Mouse (Mus musculus) natural killer cell, adult 2 months (primary cell): Measurements from ENCODE around the gene Nit1.
A peak's percentile ranks its signal among the peaks of the same experiment; 100 is the strongest.
"Not testable (repeated sequence)": the region's sequence is repeated elsewhere in the genome, so short reads cannot be mapped to it uniquely, and the experiment has no call there.

Source experiments
- DNase-seq, 2 experiments: peaks; one replicate each; pipeline ENCODE4 v3.0.0; 2022; ENCODE audit warnings: low spot score in 2 of 2

The Nit1 gene

DNA sequence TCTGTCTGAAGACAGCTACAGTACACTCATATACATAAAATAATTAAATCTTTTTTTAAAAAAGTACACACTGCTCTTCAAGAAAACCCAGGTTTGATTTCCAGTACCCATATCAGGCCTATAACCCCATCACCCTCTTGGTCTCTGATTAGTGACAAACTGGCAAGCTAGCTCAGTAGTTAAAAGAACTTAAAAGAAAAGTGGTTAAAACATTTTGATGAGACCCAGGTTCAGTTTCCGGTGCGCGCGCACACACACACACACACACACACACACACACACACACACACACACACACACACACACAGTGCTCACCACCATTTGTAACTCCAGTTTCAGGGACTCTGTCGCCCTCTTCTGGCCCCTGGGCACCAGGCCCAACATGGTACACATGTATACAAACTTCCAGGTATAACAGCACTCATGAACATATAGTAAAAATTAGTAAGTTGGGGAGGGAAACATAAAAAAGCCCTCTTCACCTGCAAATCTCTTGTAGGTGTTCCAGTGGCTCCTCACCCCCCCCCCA is 10.4 kb upstream of the Nit1 start:
- DNase-seq, result peak; percentile 51 to 63

DNA sequence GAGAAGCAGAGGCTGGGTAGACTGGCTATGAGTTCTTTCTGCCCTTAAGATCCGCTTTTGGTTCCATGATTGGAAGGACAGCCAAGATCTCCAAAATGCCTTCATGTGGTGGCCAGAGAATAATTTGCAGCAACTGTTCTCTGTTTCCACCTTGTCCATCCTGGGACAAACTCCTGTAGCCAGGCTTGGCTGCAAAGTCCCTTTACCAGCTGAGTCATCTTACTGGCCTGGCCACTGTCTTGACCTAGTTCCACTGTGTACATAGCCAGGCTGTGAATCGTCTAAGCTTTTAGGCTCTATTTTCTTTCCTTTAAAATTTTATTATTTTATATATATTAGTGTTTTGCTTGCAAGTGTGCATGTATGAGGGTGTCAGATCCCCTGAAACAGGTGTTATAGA is 3.8 kb upstream of the Nit1 start:
- no peak for DNase-seq

DNA sequence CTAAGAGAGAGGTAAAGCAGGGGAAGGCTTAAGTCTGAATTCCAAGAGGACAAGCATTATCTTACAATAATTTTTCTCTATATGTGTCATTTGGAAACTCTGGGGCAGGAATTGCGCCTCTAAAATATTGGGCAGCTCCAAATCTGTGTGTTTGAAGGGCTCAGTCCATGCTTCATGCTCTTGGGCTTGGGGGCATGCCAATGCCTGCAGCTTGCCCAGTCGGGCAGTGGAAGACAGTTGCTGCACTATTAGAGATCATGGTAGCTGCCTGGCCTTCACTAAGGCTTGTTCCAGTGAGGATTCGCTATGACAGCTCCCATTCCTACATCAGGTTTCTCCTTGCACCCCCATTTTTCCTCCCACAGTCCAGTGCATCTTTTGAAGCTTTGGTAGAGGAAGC is 3.2 kb upstream of the Nit1 start:
- no peak for DNase-seq

DNA sequence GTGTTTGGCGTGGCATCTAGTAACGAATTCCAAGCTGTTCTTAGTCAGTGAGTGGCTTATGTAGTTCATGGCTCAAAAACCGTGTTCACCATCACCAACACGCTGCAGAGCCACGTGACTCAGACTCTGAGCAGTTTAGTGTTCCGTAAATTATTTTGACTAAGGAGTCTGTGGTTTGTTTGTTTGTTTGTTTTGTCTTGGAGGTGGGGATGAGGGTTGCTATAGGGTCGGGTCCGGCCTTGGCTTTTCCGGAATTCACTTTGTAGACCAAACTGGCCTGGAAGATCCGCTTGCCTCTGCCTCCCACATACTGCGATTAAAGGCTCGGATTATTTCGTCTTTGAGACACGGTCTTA is 627 bp upstream of the Nit1 start:
- DNase-seq, result no peak

DNA sequence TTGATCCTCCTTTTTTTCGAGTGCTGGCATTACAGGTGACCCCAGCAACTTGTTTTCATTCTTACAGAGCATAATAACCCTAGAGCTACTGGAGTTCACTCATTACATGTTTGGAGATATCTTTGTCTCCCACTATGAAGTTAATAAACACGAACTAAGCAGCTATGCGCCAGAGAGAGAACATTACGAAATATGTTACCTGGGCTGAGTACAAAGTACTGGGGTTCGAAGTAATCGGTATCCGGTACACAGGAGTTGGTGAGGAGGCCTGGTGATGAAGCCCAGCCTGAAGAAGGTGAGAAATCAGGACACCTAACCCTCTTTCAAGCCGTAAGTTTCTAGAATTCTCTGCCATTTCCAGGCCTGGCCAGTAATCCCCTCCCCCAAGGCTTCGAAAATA is 731 bp downstream of the Nit1 start:
- no peak for DNase-seq

DNA sequence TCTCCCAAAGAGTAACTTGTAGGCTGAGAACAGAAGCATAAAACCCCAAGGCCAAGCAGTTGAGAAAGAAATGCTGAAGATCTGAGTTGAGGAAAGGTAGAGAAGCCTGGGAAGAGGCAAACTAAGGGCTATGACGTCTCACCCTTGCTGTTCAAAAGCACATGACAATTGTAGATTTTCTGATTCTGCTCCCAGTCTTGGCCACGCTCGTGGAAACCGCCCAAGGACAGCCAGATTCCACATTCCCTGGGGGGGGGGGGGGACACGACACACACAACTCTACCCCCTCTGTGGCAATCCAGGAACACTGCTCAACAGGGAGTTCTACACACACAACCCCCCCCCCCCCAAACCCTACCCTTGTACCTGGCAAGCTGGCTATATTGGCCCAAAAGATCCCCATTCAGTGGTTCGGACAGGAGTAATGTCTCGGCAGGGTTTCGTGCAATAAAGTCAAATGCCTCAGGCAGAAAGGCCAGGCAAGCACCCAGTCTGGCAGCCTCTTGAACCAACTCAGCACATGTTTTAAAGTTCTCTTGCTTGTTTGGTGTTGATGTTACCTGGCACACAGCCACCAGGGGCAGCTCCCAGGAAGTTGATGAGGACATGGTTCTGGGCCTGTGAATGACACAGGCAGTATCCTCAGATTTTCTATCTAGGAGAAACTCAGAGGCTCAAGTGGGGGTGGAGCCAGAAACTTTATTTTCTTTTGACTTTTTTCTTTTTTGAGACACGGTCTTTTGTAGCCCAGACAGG is 1.3 kb downstream of the Nit1 start:
- DNase-seq, result no peak

DNA sequence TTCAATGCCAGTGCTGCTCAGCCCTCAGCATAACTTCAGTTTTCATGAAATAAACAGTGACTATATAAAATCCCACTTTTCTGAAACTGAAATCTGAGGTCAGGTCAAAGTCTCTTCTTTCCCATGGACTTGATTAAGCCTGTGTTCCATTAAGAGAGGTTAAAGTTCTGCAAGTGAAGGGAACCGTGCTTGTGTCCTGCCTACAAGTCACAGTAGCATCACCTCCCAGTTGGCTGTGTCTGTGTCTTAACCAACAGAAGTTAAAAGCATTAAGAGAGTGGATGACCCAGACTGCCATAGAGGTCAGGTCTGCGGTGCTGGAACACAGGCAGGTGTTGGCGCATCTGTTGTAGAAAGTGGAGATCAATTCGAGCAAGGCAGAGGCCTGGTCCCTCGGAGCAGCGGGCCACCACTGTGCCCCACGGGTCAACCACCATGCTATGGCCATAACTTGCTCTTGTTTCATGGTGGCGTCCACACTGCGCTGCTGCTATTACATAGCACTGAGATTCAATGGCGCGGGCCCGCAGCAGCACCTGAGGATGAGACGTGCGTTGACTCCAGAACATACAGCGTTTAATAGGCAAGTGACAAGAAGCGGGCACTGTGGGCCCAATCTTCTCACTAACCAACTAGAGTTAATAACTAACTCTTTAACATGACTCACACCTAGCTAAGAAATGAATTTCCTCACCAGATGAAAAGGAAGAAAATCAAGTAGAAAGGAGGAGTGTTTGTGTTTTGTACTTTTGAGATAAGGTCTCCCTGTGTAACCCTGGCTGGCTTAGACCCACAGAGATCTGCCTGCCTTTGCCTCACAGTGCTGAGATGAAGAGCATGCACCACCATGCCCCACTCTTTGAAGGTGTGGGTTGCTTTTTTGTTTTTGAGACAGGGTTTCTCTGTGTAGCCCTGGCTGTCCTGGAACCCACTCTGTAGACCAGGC is 2.9 kb downstream of the Nit1 start:
- DNase-seq, result no peak

DNA sequence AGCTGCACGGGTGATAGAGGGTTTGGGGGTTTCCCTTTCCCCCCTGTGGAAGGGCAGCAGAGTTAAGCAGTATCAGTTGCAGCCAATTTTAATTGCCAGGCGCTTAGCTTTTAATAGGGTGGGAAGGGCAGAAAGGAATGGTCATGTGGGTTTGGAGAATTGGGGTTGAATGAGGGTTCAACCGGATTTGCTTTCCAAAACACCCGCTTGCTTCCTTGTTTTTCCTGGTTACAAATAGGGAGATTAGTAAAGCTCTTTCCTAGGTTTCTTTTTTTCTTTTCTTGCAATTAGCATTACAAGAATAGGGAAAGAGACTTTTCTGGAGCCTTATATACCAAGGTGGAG is 15.3 kb downstream of the Nit1 start:
- peak in 1 of 2 experiments; percentile 26 for DNase-seq

DNA sequence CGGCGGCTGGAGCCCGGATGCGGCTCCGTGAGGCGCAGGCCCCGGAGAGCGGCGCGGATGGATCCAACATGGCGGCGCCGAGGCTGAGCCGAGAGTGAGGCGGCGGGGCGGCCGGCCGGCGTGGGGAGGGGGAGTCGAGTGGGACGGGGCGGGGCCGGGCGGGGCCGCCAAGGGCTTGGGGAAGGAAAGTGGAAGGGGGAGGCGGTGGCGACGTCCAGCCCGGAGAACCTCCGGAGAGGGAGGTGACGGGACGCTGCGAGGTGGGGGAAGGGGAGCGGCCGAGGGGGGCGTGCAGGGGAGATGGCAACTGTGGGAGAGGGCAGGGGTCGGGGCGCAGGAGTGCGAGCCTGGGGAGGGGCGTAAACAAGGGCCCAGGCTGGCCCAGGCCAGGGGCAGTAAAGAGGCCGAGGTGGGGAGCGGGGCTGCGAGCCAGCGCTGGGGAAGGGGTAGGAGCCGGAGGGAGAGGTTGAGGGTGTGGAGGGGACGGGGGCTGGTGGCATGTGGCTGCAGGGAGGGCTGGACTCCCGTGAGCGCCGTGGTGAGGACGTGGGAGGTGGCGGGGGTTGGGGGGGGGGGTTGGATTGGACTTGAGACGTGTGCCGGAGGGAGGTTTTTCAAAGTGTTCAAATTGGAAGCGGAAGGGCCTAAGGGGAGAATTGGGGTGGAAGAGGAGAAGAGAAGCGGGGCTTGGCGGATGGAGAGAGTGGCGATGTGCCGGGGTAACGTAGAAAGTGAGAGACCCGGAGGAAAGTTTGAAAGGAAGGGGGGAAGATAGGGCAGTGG is 15.8 kb downstream of the Nit1 start:
- DNase-seq, result peak; percentile 13 to 21

DNA sequence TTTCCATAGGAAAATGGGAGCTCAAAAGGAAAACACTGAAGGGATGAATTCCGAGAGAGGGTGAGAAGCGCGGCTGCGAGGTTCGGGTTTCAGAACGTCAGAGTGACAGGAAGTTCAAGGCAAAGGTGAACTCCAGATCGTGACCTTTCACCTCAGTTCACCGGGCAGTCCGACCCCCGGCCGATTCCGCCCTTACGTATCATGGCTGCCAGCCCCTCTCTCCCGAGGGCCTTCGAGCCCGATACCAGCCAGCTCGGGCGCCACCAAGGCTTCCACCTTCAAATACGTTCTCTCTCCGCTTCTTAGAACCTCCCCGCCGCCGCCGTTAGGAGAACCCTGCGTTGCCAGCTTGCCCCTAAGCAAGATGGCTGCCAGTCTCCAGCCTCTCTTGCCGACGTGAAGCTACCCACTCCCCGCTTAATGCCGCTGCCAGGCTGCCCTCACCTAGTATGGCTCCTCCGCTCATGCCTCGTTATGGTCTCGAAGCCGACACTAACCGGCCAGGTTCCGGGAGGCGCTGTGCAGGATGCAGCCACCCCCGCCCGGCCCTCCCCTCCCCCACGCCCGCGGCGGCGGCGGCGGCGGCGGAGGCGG is 16.5 kb downstream of the Nit1 start, which contains the start of gene Dedd:
TSS of gene Dedd (plus strand) at position 307 of the 594 bp plus-strand sequence.
- peak; percentile 90 to 92 for DNase-seq

DNA sequence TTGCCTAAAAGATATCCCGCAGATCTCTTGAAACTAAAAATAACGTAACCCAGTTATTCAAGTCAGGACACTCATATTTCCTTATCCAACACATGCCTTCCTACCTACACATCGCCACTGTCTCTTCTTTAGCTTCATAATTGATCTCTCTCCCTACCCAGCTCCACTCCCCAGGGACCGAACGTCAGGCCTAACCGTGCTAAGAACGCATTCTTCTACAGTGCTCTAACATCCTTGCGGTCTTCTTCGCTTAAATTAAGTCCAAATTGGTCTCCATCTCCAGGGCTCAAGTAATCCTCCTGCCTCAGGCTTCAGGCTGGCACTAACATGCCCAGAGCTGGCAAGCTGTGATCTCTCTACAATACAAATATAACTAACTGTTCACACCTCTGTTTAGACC is 17.2 kb downstream of the Nit1 start:
- DNase-seq, result no peak

DNA sequence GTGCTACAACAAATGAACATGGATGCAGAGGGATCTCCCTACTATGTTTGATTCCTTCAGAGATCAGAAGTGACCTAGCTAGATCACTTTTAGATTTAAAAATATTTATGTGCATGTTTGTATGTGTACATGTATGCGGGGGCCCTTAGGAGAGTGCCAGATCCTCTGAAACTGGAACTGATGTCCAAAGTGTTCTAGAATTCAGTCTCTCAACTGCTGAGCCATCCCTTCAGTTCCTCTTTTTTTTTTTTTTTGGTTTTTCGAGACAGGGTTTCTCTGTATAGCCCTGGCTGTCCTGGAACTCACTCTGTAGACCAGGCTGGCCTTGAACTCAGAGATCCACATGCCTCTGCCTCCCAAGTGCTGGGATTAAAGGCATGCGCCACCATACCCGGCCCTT is 18.9 kb downstream of the Nit1 start:
- DNase-seq, result not testable (repeated sequence)

DNA sequence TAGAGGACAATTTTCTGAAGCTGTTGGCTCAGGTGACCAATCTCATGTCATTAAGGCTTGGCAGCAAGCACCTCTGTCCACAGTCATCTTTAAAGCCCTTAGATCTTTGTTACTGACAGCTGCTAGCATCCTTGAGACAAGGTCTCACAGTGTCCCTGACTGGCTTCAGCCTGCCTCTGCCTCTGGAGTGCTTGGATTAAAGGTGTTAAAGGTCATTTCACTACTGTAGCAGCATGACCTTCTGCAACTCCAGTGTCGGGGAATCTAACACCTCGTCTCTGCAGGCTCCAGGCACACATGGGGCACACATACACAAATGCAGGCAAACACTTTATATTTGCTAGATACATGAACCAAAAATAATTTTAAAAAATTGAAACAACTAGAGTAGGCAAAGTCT is 19.9 kb downstream of the Nit1 start:
- no peak for DNase-seq

DNA sequence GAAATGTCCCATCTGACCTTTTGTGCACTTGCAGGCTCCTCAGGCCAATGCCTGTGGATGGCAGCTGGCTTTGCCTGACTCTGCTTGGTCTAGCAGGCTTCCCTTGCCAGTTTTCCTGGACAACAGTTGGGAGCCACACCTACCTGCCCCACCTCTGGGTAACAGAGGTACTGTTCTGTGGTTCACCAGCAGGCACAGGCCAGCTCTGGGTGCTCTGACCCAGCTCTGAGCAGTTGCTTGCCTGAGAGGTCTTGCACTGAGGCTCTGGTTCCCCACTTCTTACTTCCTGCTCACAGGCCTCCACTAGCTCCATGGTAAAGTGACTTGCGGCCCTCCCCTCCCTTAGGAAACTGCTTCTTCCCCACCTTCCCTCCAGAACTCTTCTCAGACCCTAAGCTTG is 23.4 kb downstream of the Nit1 start:
- DNase-seq, result no peak

DNA sequence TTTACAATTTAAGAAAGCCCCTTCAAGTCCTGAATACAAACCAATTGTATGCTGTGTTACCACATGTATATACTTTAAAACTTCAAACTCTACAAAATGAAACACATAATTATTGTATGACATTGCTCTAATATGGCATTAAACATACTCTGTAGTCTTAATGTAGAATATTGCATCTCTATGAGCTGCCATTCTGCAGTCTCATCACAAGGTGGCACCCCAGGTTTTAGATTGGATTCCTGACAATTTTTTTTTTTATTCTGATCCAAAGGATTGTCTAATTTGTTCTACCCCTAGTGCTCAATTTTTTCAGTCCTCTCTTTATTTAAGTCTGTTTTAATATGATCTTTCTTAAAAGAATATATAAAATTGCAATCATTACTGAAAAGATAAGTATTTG is 24.0 kb downstream of the Nit1 start:
- DNase-seq, result peak in 1 of 2 experiments; percentile 18

DNA sequence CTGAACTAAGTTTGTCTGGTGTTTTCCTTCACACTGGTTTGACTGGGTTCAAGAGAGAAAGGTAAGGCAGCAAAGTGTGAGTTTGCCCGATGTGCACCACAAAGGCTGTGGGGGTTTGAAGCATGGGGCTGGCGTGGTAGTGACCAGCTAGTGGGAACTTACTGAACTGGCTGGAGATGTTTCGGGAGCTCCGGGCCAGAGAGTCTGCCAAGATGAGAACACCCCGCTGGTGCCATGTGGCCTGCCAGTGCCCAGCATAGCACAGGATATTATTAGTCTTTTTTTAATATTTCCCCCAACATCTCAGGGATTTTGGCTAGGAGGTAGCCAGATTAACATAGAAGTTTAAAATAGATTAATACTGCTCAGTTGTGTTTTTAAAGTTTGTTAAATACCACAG is 25.3 kb downstream of the Nit1 start:
- DNase-seq, result no peak

DNA sequence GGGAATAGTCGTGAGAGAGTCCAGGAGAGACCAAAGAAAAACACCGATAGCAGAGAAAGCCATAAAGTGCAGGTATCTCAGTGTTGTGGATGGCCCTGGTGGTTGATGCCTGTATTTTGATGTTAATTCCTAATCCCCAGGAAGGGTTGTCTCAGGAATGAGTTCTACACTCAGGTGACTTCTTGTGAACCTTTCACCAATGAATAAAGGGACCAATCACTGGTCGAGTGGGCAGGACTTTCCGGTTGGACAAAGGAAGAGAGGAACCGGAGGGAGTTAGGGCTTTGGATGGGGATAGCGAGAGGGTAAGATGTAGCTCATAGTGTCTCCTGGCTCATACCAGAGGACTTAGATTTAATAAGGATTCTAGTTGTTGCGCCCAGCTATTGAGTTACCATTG is 25.7 kb downstream of the Nit1 start:
- no peak for DNase-seq

DNA sequence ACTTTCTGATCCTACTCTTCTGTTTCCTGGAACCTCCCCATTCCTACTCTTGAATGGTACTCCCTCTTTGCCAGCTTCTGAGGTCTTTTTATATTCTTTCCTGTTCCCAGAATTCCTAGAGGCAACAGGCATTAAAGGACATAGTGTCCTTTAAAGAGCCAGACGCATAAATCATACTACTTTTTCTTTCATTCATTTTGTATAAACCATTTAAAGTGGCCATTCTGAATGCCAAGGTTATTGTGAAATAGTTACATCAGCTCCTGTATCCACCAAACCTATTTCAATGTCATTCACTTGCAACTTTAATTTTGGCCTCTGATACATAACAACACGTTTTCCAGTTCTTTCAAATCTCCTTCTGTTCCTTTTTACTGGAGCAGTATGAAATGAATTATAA is 36.1 kb downstream of the Nit1 start:
- DNase-seq, result no peak

DNA sequence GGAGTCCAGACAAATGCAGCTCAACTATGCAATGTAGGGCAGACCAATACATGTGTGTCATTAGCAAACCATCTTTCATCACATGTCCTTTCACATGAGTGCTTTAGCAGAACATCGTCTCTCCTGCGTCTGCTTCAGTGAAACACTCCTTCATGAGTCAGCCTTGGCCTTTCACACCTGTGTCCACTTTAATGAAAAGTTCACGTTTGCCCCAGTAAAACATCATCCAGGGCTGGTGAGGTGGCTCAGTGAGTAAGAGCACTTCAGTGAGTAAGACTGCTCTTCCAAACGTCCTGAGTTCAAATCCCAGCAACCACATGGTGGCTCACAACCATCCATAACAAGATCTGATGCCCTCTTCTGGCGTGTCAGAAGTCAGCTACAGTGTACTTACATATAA is 39.3 kb downstream of the Nit1 start:
- DNase-seq, result not testable (repeated sequence)

DNA sequence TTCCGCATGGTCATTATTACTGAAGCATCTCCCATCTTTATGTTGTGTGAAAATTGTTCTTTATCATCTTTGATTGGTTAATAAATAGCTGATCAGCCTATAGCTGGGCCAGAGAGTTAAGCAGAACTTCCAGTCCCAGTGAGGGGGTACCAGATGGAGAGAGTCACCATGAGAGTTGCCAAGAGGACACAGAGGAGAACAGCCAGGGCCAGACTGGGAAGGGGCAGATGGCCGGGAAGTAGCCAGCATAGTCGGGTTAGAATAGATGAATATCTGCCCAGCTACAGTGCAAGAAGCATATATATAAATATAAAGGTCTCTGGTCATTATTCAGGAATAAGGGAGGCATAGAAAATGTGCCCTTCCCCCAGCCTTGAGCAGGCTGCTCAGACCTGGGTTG is 47.2 kb downstream of the Nit1 start:
- DNase-seq, result no peak

DNA sequence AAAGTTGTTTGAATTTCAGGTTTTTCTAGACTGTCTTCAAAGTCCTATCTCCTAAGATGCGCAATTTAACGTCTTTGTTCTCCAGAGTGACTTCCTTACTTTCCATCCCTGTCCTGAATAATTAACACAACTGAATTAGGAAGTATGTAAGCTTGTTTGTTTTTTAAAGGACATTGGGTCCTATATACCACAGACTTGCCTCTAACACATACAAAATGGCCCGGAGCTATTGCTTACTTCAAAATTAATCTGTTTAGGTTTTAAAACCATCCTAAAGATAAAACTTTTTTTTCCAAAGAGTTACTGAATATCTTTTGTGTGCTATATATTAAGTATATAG is 50.4 kb downstream of the Nit1 start:
- DNase-seq, result no peak
